Mouse (Mus musculus): ENCODE measurements around the gene Adgrl2. TPM values are rescaled to one million over a fixed set of nuclear protein-coding genes. Genes with fewer than 3 reads are reported as not detected.

Gene Adgrl2
- total and polyA plus RNA-seq, 2 experiments from 2014 or later, result 26.6 to 32.7 TPM

DNA sequence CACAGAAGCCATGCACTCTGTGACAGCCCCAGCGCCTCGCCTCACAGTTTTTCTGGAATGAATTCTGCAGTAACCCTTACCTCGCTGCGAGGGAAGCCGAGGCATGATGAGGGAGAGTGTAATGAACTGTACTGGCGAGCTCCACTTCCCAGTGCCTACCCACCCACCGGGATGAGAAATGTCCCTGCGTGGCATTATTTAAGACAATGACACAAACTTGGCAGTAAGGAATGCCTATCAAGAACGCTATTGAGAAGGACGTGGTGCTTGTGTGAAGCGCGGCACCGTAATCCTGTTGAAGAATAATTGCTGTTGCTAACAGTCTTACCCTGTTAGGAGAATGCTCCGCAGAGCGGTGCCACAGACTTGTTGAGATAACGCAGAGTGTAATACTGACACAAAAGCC, 13.2 kb downstream of the Adgrl2 start:
- H3K27ac ChIP-seq (ENCODE audit: low read depth), result peak overlapping the region; percentile 19; the same call in 1 of the 2 replicates
- DNase-seq (ENCODE audit: low spot score) (no peak), ATAC-seq (ENCODE audit: insufficient read depth, low read depth) (peak; percentile 55; the same call in 1 of the 2 replicates)
- H3K4me3 ChIP-seq (ENCODE audit: low read depth, low read length), result peak overlapping the region; percentile 28
- TF ChIP-seq EP300 (IDR thresholded peaks at IDR 0.05; ENCODE audit: low read depth) (no peak), CTCF (IDR thresholded peaks at IDR 0.05; ENCODE audit: low read depth) (no peak)
- H3K36me3 ChIP-seq (replicated peaks; ENCODE audit: control insufficient read depth, insufficient read depth, low read length), result no peaks in the 10 kb centered on the region
- H3K4me1 ChIP-seq (ENCODE audit: control insufficient read depth, insufficient read depth), result peaks cover 17% of the 10 kb centered on the region
- H3K9me3 ChIP-seq (replicated peaks; ENCODE audit: control insufficient read depth, low read length), result no peaks in the 10 kb centered on the region
- no peak overlapping the region for H3K9ac ChIP-seq (replicated peaks; ENCODE audit: low read depth, low read length)
- WGBS, result 19% methylated on average over 16 of the region's 16 CpGs
- H3K4me2 ChIP-seq (ENCODE audit: low read depth, low read length), result peak overlapping the region; percentile 50
- H3K27me3 ChIP-seq (ENCODE audit: control insufficient read depth, insufficient read depth, low read length), result no peaks in the 10 kb centered on the region

DNA sequence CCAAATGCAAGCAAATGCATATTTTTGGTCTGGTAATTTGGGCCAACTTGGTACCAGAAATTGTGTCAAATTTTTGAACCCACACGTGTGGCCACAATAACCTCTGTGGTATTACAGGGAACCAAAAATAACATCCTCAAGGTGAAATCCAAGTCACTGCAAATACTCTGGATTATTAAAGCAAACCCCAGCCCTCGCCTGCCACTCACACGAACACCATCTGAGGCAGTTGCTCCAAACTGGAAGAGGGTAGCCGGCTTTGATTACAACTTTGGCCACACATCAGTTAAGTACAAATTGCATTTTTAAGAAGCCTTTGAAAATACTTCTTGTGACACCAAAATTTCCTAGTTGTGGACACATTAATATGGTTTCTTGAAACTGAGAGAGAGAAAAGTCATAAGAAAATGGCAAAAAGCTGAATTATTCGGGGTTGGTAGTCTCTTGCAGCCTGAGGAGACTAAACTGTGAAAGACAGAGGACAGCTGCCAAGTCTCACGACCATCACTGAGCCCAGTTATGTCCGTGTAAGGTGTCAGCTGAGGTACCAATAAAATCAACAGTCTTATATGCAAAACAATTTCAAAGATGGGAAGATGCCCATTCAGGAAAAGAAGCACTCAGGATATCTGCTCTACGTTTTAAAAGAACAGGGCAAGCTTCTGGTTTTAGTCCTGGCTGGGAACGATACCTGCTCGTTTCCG, 18.3 kb downstream of the Adgrl2 start:
- TF ChIP-seq EP300 (IDR thresholded peaks at IDR 0.05; ENCODE audit: low read depth) (no peak), CTCF (IDR thresholded peaks at IDR 0.05; ENCODE audit: low read depth) (no peak)
- no peak for ATAC-seq (ENCODE audit: insufficient read depth, low read depth)
- DNase-seq (ENCODE audit: low spot score), result no peak
- no peak overlapping the region for H3K27ac ChIP-seq (ENCODE audit: low read depth)
- H3K36me3 ChIP-seq (replicated peaks; ENCODE audit: control insufficient read depth, insufficient read depth, low read length), result no peaks in the 10 kb centered on the region
- H3K9me3 ChIP-seq (replicated peaks; ENCODE audit: control insufficient read depth, low read length), result no peaks in the 10 kb centered on the region
- 57% methylated on average over 11 of the region's 11 CpGs for WGBS
- H3K4me1 ChIP-seq (ENCODE audit: control insufficient read depth, insufficient read depth), result peaks cover 24% of the 10 kb centered on the region; the same call in 1 of the 2 replicates
- H3K9ac ChIP-seq (replicated peaks; ENCODE audit: low read depth, low read length), result no peak overlapping the region
- no peaks in the 10 kb centered on the region for H3K27me3 ChIP-seq (ENCODE audit: control insufficient read depth, insufficient read depth, low read length)
- H3K4me2 ChIP-seq (ENCODE audit: low read depth, low read length), result no peak overlapping the region
- H3K4me3 ChIP-seq (ENCODE audit: low read depth, low read length), result no peak overlapping the region

- 79% methylated on average over 13 of the region's 13 CpGs for WGBS
- H3K4me1 ChIP-seq (ENCODE audit: control insufficient read depth, insufficient read depth), result peaks cover 15% of the 10 kb centered on the region
- no peak for ATAC-seq (ENCODE audit: insufficient read depth, low read depth)
- no peak overlapping the region for H3K4me3 ChIP-seq (ENCODE audit: low read depth, low read length)
- H3K36me3 ChIP-seq (replicated peaks; ENCODE audit: control insufficient read depth, insufficient read depth, low read length), result no peaks in the 10 kb centered on the region
- no peaks in the 10 kb centered on the region for H3K27me3 ChIP-seq (ENCODE audit: control insufficient read depth, insufficient read depth, low read length)
- H3K27ac ChIP-seq (ENCODE audit: low read depth), result no peak overlapping the region
- no peaks in the 10 kb centered on the region for H3K9me3 ChIP-seq (replicated peaks; ENCODE audit: control insufficient read depth, low read length)
- no peak overlapping the region for H3K9ac ChIP-seq (replicated peaks; ENCODE audit: low read depth, low read length)
- TF ChIP-seq EP300 (IDR thresholded peaks at IDR 0.05; ENCODE audit: low read depth) (no peak), CTCF (IDR thresholded peaks at IDR 0.05; ENCODE audit: low read depth) (no peak)
- H3K4me2 ChIP-seq (ENCODE audit: low read depth, low read length), result no peak overlapping the region
- no peak for DNase-seq (ENCODE audit: low spot score)
Observed at GRCm38 (mm10) chr3:148964991-148965605, 25.3 kb downstream of the Adgrl2 start.

DNA sequence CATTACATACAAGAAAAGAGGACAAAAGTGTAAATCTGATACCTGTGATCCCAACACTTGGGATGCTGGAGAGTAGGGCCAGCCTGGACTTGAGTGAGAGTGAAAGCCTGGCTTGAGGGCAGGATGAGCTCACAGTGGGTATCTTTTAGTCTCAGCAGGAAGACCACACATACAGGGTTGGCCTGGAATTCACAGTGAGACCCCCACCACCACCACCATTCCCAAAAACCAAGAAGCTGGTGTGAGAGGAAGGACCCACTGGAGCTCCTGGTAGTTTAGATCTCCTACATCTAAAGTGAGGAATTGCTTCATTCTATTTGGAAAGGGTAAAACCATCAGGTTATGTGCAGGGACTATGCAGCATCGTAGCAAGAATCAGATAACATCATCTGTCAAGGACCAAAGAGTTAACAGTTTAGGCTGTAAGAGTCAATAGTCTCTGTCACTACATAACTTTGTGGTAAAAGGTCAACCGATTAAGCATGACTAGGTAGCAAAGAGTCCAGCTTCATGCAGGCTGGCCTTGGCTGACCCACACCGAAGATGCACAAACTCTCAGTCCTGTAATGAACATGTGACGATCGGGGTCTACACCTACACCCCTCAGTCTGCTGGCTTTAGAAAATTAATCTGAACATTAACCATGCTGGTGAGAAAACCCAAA, 26.8 kb downstream of the Adgrl2 start:
- Histone ChIP-seq H3K36me3 (replicated peaks; ENCODE audit: control insufficient read depth, insufficient read depth, low read length) (no peaks in the 10 kb centered on the region), H3K4me3 (ENCODE audit: low read depth, low read length) (no peak overlapping the region), H3K4me1 (ENCODE audit: control insufficient read depth, insufficient read depth) (peaks cover 28% of the 10 kb centered on the region), H3K27me3 (ENCODE audit: control insufficient read depth, insufficient read depth, low read length) (no peaks in the 10 kb centered on the region), H3K4me2 (ENCODE audit: low read depth, low read length) (no peak overlapping the region), H3K9me3 (replicated peaks; ENCODE audit: control insufficient read depth, low read length) (no peaks in the 10 kb centered on the region), H3K27ac (ENCODE audit: low read depth) (no peak overlapping the region), H3K9ac (replicated peaks; ENCODE audit: low read depth, low read length) (no peak overlapping the region)
- DNase-seq (ENCODE audit: low spot score), result no peak
- ATAC-seq (ENCODE audit: insufficient read depth, low read depth), result no peak
- 86% methylated on average over 5 of the region's 5 CpGs for WGBS
- TF ChIP-seq EP300 (IDR thresholded peaks at IDR 0.05; ENCODE audit: low read depth) (no peak), CTCF (IDR thresholded peaks at IDR 0.05; ENCODE audit: low read depth) (no peak)

- 70% methylated on average over 5 of the region's 5 CpGs for WGBS
- H3K9ac ChIP-seq (replicated peaks; ENCODE audit: low read depth, low read length), result no peak overlapping the region
- no peak overlapping the region for H3K4me3 ChIP-seq (ENCODE audit: low read depth, low read length)
- H3K9me3 ChIP-seq (replicated peaks; ENCODE audit: control insufficient read depth, low read length), result no peaks in the 10 kb centered on the region
- no peak for DNase-seq (ENCODE audit: low spot score)
- H3K4me2 ChIP-seq (ENCODE audit: low read depth, low read length), result no peak overlapping the region
- H3K36me3 ChIP-seq (replicated peaks; ENCODE audit: control insufficient read depth, insufficient read depth, low read length), result no peaks in the 10 kb centered on the region
- no peak for TF ChIP-seq EP300 (IDR thresholded peaks at IDR 0.05; ENCODE audit: low read depth)
- no peak for TF ChIP-seq CTCF (IDR thresholded peaks at IDR 0.05; ENCODE audit: low read depth)
- ATAC-seq (ENCODE audit: insufficient read depth, low read depth), result no peak
- no peak overlapping the region for H3K27ac ChIP-seq (ENCODE audit: low read depth)
- no peaks in the 10 kb centered on the region for H3K27me3 ChIP-seq (ENCODE audit: control insufficient read depth, insufficient read depth, low read length)
- peaks cover 39% of the 10 kb centered on the region for H3K4me1 ChIP-seq (ENCODE audit: control insufficient read depth, insufficient read depth)
Observed at GRCm38 (mm10) chr3:148961611-148962010, 28.7 kb downstream of the Adgrl2 start.
